Mouse (Mus musculus) midbrain, embryonic 11.5 days (tissue): Measurements from ENCODE around the gene Eloa. TPM values are rescaled to one million over a fixed set of nuclear protein-coding genes. Genes with fewer than 3 reads are reported as not detected.
A peak's percentile ranks its signal among the peaks of the same experiment; 100 is the strongest.
"Not testable (repeated sequence)": the region's sequence is repeated elsewhere in the genome, so short reads cannot be mapped to it uniquely, and the experiment has no call there.

ENCODE experiments used
- ATAC-seq: fragments of 200-750 bp; cut with Nextera tagmentation; 2 replicates; pipeline ENCODE4 v1.8.0; 2017; ENCODE audit warnings: moderate TSS enrichment, moderate library complexity; ENCODE audit not compliant: low FRiP score
- DNase-seq: peaks from one replicate; pipeline ENCODE4 v3.0.0; 2015; ENCODE audit warnings: low spot score; ENCODE audit errors: missing footprints
- H3K27ac ChIP-seq: fragments of 300-500 bp; sonication (generic); 2 replicates; pipeline ENCODE4 v1.5.1; 2014; ENCODE audit warnings: low read depth, low read length
- H3K27me3 ChIP-seq: fragments of 300-500 bp; sonication (generic); 2 replicates; pipeline ENCODE4 v1.6.1; 2014; ENCODE audit warnings: mild to moderate bottlenecking, low read length, moderate library complexity, mixed read lengths; ENCODE audit not compliant: control insufficient read depth, insufficient read depth
- H3K36me3 ChIP-seq: fragments of 300-500 bp; sonication (generic); 2 replicates; pipeline ENCODE4 v1.6.1; 2014; ENCODE audit warnings: mild to moderate bottlenecking, low read length, moderate library complexity, mixed read lengths; ENCODE audit not compliant: control insufficient read depth, insufficient read depth
- H3K4me1 ChIP-seq: fragments of 300-500 bp; sonication (generic); 2 replicates; pipeline ENCODE4 v1.6.1; 2014; ENCODE audit warnings: low read length; ENCODE audit not compliant: control insufficient read depth, insufficient read depth
- H3K4me2 ChIP-seq: fragments of 300-500 bp; sonication (generic); 2 replicates; pipeline ENCODE4 v1.6.1; 2014; ENCODE audit warnings: mild to moderate bottlenecking, moderate library complexity
- H3K4me3 ChIP-seq: fragments of 300-500 bp; sonication (generic); 2 replicates; pipeline ENCODE4 v1.5.1; 2014; ENCODE audit warnings: low read depth, low read length
- H3K9ac ChIP-seq: fragments of 300-500 bp; sonication (generic); 2 replicates; pipeline ENCODE4 v1.6.1; 2014; ENCODE audit warnings: low read length
- H3K9me3 ChIP-seq: fragments of 300-500 bp; sonication (generic); 2 replicates; pipeline ENCODE4 v1.6.1; 2016; ENCODE audit warnings: low read length; ENCODE audit not compliant: control insufficient read depth
- WGBS: fragments of 180-500 bp; shearing (Covaris S2); extraction: QIAGEN DNeasy Blood & Tissue Kit; methylation state at CpG from one replicate; pipeline ENCODE4 v1.1.7; 2014; 5-methylcytosine and 5-hydroxymethylcytosine counted together
- polyA plus RNA-seq: library from polyadenylated mRNA; unstranded; fragments of >200 nt; fragmentation: Nextera tagmentation; extraction: Ambion mirVana; gene quantifications from 2 replicates; pipeline ENCODE4 v1.2.1, GENCODE M21; 2014

Eloa gene
- 42.8 and 43.6 TPM in 2 replicates for polyA plus RNA-seq

GRCm38 (mm10) chr4:136021549-136022047 is at the start of gene Eloa:
Gene Eloa (minus strand): TSS chr4:136021763.
- DNase-seq (peak; percentile 100), ATAC-seq (peak; percentile 99)
- Histone ChIP-seq H3K4me2 (peak within 1 kb of the TSS; percentile 77), H3K9ac (peak within 1 kb of the TSS; percentile 96), H3K9me3 (no peaks in the 10 kb centered on the region), H3K4me3 (peak within 1 kb of the TSS; percentile 99), H3K27me3 (no peaks in the 10 kb centered on the region), H3K4me1 (peaks cover 8% of the 10 kb centered on the region), H3K27ac (peak within 1 kb of the TSS; percentile 40; the same call in 1 of the 2 replicates), H3K36me3 (no peaks in the 10 kb centered on the region)
- under 1% methylated on average over 48 of the region's 48 CpGs for WGBS

GRCm38 (mm10) chr4:136071178-136071714 is 49.7 kb upstream of the Eloa start:
- H3K4me2 ChIP-seq: 0 out of 2 replicates have a peak overlapping the region, but pooled peaks have one; percentile 11
- H3K9ac ChIP-seq: no peak overlapping the region
- no peaks in the 10 kb centered on the region; the same call in 1 of the 2 replicates for H3K27me3 ChIP-seq
- WGBS: 1% methylated on average over 15 of the region's 15 CpGs
- H3K27ac ChIP-seq: no peak overlapping the region
- ATAC-seq (peak; percentile 62), DNase-seq (peak; percentile 98)
- H3K4me1 ChIP-seq: peaks cover 9% of the 10 kb centered on the region
- H3K4me3 ChIP-seq: no peak overlapping the region
- H3K36me3 ChIP-seq: no peaks in the 10 kb centered on the region
- H3K9me3 ChIP-seq: no peaks in the 10 kb centered on the region

- Histone ChIP-seq H3K36me3 (no peaks in the 10 kb centered on the region), H3K9ac (no peak overlapping the region), H3K9me3 (no peaks in the 10 kb centered on the region), H3K4me2 (no peak overlapping the region), H3K27ac (no peak overlapping the region), H3K27me3 (no peaks in the 10 kb centered on the region; the same call in 1 of the 2 replicates), H3K4me1 (peaks cover 9% of the 10 kb centered on the region), H3K4me3 (no peak overlapping the region)
- WGBS: 51% methylated on average over 6 of the region's 6 CpGs
- ATAC-seq (0 out of 2 replicates have a peak, but pooled peaks have one; percentile 8), DNase-seq (peak; percentile 85)
Observed at GRCm38 (mm10) chr4:136070592-136070991, 49.0 kb upstream of the Eloa start.

GRCm38 (mm10) chr4:136069954-136070353 is 48.4 kb upstream of the Eloa start:
- DNase-seq (peak; percentile 97), ATAC-seq (peak; percentile 68)
- WGBS: under 1% methylated on average over 18 of the region's 18 CpGs
- Histone ChIP-seq H3K36me3 (no peaks in the 10 kb centered on the region), H3K9me3 (no peaks in the 10 kb centered on the region), H3K27ac (0 out of 2 replicates have a peak overlapping the region, but pooled peaks have one; percentile 2), H3K9ac (peak overlapping the region; percentile 36; the same call in 1 of the 2 replicates), H3K27me3 (no peaks in the 10 kb centered on the region; the same call in 1 of the 2 replicates), H3K4me2 (no peak overlapping the region), H3K4me1 (peaks cover 9% of the 10 kb centered on the region), H3K4me3 (no peak overlapping the region)

- Histone ChIP-seq H3K27me3 (no peaks in the 10 kb centered on the region; the same call in 1 of the 2 replicates), H3K4me1 (peaks cover 9% of the 10 kb centered on the region), H3K9ac (no peak overlapping the region), H3K4me2 (no peak overlapping the region), H3K27ac (no peak overlapping the region), H3K9me3 (no peaks in the 10 kb centered on the region), H3K4me3 (no peak overlapping the region), H3K36me3 (no peaks in the 10 kb centered on the region)
- ATAC-seq: no peak
- no peak for DNase-seq
- whole genome bisulfite sequencing: 64% methylated on average over 4 of the region's 4 CpGs
Observed at GRCm38 (mm10) chr4:136069313-136069712, 47.8 kb upstream of the Eloa start.

- WGBS: 92% methylated on average over 4 of the region's 4 CpGs
- ATAC-seq: no peak
Observed at GRCm38 (mm10) chr4:136063143-136063542, 41.6 kb upstream of the Eloa start.

GRCm38 (mm10) chr4:136059800-136060488 is 38.4 kb upstream of the Eloa start:
- WGBS: 69% methylated on average over 9 of the region's 9 CpGs
- DNase-seq: peak; percentile 65

More at GRCm38 (mm10) chr4:136063143-136063542, 41.6 kb upstream of the Eloa start:
- Histone ChIP-seq H3K4me2 (no peak overlapping the region), H3K4me3 (no peak overlapping the region), H3K36me3 (no peaks in the 10 kb centered on the region), H3K27me3 (no peaks in the 10 kb centered on the region), H3K9me3 (no peaks in the 10 kb centered on the region), H3K9ac (no peak overlapping the region), H3K4me1 (no peaks in the 10 kb centered on the region), H3K27ac (no peak overlapping the region)
- no peak for DNase-seq

GRCm38 (mm10) chr4:136057916-136058315 is 36.4 kb upstream of the Eloa start:
- Histone ChIP-seq H3K4me2 (no peak overlapping the region), H3K9ac (no peak overlapping the region), H3K9me3 (no peaks in the 10 kb centered on the region), H3K4me3 (no peak overlapping the region), H3K4me1 (no peaks in the 10 kb centered on the region), H3K36me3 (no peaks in the 10 kb centered on the region), H3K27me3 (no peaks in the 10 kb centered on the region), H3K27ac (no peak overlapping the region)
- no peak for DNase-seq
- WGBS: 90% methylated on average over 5 of the region's 5 CpGs
- no peak for ATAC-seq

More at GRCm38 (mm10) chr4:136059800-136060488, 38.4 kb upstream of the Eloa start:
- not testable (repeated sequence) for H3K9ac ChIP-seq, H3K9me3 ChIP-seq, H3K4me3 ChIP-seq, H3K4me1 ChIP-seq, H3K36me3 ChIP-seq, ATAC-seq, H3K4me2 ChIP-seq, H3K27ac ChIP-seq, H3K27me3 ChIP-seq

- Histone ChIP-seq H3K36me3 (peaks cover 3% of the 10 kb centered on the region), H3K4me1 (peaks cover 10% of the 10 kb centered on the region), H3K4me2 (no peak overlapping the region), H3K27ac (no peak overlapping the region), H3K4me3 (no peak overlapping the region), H3K9me3 (no peaks in the 10 kb centered on the region), H3K9ac (no peak overlapping the region), H3K27me3 (no peaks in the 10 kb centered on the region)
- 25% methylated on average over 1 of the region's 1 CpGs for WGBS
- ATAC-seq (no peak), DNase-seq (no peak)
Observed at GRCm38 (mm10) chr4:136056030-136056429, 34.5 kb upstream of the Eloa start.
